Mouse (Mus musculus) cerebellum, adult 9-11 months (tissue): ENCODE measurements around the gene Smco1.

Experiments used
- DNase-seq: peaks from one replicate; pipeline ENCODE4 v3.0.0; 2022

Smco1 gene

DNA sequence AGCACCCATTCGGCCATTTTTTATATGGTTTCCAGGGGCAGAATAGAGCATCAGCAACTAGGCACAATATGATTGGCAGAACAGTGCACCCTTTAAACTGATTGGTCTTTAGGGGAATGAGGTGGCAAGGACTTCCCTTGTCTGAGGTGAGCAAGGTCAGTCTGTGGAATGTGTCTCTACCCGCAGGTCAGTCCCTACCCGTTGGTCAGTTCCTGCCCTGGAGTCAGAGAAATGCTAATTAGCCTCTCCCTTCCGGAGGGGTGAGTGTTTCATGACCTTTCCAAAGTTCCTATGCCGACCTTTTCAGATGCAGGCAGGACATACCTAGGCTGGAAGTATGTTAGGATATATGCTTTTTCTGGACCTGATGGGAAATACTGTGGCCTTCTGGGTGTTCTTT is 41.1 kb downstream of the Smco1 start:
- no peak for DNase-seq

DNA sequence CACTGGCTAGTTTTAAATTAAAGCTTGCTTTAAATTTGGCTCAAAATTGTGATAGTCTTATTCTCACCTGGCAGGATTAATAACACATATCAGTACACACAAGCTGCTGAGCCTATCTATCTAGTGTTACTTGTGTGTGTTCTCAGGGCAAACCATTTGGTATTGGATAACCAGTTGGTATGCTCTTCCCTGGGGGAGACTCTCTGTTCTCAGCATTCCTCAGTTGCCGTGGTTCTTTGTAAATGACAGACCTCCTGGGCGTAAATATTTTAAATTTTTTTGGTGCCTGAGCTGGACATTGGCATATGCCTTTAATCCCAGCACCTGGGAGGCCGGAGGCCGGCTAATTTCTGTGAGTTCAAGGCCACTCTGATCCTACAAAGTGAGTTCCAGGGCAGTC is 41.6 kb downstream of the Smco1 start:
- DNase-seq = no peak

DNA sequence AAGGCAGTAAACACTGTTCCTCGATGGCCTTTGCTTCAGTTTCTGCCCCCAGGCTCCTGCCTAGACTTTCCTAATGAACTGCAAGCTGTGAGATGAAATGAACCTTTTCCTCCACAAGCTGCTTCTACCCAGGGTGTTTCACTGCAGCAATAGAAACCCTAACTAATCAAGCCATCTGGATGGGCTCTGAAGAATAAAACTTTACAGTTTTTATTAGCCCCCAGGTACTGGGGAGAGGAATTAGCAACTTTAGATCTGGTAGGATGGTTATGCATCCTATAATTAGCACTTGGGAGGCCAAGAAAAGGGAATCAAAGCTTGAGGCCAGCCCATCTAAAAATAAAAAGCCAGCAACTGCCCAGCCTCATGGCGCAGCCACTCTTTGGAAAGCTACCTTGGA is 45.3 kb downstream of the Smco1 start:
- no peak for DNase-seq

DNA sequence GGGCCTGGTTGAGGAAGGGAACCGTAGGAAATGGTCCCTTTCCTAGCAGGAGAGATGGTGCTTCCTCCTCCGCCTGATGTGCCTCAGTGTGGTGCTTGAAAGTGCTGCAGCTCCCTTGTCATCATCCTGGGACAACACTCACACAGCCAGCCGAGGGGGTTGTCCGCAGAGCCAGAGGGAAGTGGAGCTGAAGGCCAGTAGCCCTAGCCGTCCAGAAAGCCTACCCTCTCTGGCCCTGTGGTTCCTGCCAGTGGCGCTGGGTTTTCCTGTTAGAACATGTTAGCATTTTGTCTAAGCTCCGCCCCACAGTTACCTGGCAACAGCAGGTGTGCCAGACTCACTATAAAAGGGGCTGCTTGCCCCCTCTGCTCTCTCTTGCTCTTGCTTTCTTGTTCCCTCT is 52.7 kb downstream of the Smco1 start:
- no peak for DNase-seq
